Mouse (Mus musculus) gonadal fat pad, adult 2 months (tissue): ENCODE data around the gene Ninl. TPM values are rescaled to one million over a fixed set of nuclear protein-coding genes. Genes with fewer than 3 reads are reported as not detected.
A peak's percentile ranks its signal among the peaks of the same experiment; 100 is the strongest.

Experiments
- DNase-seq: peaks from one replicate; pipeline ENCODE4 v3.0.0-alpha.2; 2012; ENCODE audit warnings: low read depth
- polyA plus RNA-seq: library from polyadenylated mRNA; depleted of rRNA; stranded (reverse); fragments of >200 nt; gene quantifications from 2 replicates; pipeline ENCODE4 v1.2.3, GENCODE M21; 2012; rRNA removed

Gene Ninl
- polyA plus RNA-seq, result 2.2 and 2.4 TPM in 2 replicates

DNA sequence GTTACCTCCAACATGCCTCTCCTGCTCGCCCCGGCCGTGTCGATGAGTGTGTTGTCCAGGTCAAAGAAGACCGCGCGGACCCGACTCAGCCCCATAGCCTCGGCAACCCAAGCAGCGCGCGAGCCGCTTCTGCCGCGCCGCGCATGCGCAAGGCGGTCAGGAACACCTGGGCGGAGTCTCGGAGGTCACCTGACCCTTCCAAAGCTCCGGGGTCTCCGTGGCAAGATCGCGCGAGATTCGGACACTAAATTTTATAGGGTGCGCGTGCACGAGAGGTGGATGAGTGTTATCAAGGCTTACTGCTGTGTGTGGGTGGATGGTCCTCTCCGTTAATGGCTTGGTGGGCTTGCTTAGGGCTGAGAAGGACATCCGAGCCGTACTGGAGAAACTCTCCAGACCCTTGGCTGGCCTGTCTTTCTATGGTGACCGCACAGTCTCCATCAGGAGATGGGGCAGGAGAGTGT lies at the start of gene Ninl, which contains the start of gene Nanp:
Gene Ninl, minus strand, starts transcription at position 151 of the 464 bp plus-strand sequence.
Gene Nanp, minus strand, starts transcription at position 167 of the 464 bp plus-strand sequence.
- DNase-seq, result peak; percentile 37

DNA sequence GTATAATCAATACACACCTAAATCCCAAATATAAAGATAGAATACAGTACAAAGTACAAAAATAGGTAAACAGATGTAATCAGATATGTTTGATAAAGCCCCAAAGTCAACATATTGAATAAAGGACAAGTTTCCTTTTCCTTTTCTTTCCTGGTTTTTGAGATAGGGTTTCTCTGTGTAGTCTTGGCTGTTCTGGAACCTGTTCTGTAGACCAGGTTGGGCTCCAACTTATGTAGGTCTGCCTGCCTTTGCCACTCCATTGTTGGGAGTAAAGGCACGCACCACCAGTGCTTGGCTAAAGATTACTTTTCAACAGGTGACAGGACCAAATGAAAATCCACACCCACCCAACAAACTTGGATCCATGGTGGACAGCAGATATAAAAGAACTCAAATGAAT lies 17.5 kb upstream of the Ninl start:
- no peak for DNase-seq

DNA sequence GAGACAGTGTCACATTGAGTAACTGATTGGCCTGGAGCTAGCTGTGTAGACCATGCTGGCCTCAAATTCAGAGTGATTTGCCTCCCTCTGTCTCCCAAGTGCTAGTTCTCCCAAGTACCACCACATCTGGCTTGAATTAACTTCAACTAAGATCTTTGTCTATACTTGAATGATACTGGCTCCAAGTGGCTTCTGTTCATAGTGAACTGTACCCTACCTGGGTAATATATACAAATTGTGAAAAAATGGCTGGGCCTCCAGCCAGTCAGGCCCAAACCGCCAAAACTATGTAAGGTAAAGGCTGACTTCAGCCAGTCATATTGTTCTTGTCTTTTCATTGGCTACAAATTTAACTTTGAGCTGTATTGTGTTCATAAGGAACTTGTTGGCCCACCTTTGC lies 1.2 kb upstream of the Ninl start:
- no peak for DNase-seq

DNA sequence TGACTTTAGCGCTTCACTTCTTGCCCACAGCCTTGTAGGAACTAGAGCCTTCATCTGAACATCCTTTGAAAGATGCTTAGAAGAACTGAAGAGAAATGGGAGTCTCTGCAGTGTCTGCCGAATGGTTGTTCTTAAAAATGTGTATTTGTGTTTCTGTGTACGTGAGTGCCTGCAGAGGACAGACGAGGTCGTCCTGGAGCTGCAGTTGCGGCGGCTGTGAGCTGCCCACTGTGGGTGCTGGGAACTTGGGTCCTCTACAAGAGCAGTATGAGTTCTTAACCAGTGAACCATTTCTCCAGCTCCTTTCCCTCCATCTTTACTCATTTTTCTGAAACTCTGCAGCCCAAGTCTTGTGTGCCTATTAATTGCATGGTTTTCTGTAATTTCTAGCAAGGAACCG lies 544 bp upstream of the Ninl start:
- no peak for DNase-seq

DNA sequence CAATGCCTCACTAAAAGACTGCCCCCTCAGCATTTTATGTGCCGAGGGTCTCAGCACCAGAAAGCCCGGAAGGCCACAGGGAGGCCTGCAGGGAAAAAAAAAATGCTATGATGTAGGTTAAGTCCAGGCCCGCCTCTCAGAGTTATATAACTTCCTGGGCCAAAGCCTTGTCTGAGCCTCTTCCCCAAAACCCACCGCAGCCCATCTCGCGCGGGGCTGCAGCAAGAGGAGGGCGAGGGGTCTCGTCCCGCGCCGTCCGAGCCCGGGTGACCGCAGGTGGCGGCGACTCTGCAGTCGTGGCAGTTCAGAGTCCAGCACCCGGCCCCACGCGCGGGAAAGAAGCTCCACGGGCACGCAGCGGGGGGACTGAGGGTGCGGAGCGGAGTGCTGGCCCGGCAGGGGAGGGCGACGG lies 365 bp downstream of the Ninl start:
- DNase-seq, result no peak

DNA sequence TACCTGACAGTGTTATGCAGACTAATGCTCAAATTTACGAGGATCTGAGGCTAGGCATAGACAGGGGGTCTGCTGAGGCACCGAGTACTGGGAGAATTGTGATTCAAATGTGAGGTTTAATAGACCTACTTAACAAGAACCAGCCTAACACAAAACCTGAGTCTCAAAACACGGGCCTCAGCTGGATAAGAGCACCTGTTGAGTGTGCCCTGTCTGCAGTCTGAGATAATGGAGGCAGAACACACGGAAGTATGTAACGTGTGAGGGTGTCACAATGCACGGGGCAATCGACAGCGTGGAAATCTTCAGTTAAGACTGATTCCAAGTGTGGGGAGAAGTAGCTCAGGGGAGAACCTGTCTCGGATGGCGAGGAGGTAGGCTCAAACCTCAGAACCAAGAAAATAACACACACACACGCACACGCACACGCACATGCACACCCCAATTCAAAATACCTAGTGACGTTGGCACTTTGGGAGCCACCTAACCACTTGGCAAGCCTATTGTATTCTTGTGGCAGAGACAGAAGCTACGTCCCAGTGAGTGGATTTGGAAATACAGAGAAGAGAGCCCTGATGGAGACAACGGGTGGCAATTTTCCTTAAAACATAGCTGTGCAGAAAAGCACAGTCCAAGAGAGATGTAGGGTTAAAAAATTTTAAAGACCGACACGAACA lies 1.2 kb downstream of the Ninl start:
- DNase-seq, result no peak

DNA sequence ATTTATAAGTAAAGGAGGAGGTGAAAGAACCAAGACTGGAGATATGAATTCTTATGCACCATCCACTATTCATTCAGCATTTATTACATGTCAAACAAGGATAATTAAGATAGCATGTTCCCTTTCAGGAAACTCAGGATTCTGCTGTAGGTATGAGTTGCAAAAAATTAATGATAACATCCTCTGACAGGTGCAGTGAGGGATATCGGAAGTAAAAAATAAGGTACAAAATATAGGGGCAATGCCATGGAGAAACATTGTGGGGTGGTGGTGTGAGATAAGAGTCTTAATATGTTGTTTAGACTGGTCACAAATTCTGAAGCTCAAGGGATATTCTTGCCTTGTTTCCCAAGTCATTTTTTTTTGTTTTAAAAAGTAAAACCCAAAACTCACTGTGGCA lies 1.9 kb downstream of the Ninl start:
- no peak for DNase-seq

DNA sequence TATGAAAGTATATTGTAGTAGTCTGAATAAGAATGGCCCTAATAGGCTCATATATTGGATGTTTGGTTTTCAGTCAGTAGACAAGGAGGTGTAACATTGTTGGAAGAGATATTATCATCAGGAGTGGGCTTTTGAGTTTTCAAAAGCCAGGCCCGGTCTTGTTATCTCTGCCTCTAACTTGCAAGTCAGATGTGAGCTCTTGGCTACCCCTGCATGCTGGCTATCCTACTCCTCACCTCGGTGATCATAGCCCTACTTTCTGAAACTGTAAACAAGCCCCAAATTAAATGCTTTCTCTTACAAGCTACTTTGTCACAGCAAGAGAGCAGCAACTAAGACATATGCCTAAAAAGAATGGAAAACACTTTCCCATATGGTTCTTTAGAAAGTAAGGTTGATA lies 2.5 kb downstream of the Ninl start:
- no peak for DNase-seq

DNA sequence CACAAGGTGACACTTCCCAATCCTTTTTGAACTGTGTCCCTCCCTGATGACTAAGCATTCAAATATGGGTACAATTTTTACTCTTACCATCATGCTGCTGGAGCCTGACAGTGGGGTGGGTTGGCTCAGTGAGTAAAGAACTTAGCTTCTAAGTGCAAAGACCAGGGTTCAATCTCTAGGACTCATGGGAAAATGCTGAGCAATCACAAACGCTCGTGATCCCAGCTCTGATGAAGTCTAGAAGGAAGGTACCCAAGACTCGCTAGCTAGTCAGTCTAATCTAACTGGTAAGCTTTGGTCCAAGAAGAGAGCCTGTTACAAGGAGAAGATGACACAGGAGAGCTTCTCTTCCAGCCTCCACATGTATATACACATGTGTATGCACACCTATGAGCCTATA lies 4.7 kb downstream of the Ninl start:
- DNase-seq, result no peak

DNA sequence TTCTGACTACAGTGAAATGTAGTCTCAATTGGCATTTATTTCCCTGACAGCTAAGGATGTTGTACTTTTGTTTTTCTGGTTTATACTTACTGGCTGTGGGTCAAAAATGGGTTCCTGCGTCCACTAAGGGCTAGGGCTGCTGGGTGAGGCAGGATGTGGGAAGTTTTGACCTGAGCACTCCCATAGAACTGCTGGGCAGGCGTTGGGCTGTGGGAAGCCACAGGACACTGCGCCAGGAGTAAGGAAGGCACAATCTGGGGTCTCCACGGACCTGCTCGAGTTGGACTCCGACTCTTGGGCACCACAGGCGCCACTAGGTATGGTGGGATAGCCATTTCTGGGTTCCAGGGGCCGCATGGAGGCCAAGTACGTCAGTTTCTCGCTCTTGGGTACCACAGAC lies 18.0 kb downstream of the Ninl start:
- DNase-seq, result no peak

DNA sequence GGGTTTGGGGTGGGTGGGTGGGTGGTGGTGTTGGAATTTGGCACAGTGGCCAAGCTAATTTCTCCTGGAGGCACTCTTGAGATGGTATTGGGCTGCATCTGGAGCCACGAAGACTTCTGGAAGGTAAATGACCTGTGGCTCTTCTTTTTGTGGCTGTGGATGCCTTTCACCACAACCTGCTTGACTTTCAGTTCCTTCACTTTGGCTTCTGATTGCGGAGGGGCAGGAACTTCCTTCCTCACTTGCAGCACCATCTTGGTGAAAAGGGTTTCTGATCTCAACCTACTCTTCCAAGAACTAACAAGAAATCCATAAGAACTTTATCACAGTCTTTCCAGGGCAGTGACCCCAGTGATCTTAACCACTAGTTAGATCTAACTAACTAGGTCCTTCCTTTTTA lies 23.9 kb downstream of the Ninl start:
- DNase-seq, result no peak

DNA sequence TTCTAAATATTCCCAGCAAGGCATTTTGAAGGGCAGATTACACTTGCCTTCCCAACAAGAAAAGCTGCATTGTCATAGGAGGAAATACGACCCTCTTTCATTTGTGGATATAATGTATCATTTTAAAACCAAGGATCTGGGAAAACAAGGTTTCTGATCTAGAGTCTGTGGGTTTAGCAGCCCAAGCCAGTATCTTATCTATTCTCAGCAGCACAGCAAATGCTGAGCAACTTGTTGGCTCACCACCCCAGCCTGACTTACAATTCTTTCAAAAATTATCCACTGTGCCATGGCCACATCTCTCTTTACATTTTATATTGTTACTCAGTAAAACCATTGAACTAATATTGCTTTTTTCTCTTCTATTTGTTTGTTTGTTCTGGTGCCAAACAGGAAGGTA lies 27.9 kb downstream of the Ninl start:
- DNase-seq, result no peak

DNA sequence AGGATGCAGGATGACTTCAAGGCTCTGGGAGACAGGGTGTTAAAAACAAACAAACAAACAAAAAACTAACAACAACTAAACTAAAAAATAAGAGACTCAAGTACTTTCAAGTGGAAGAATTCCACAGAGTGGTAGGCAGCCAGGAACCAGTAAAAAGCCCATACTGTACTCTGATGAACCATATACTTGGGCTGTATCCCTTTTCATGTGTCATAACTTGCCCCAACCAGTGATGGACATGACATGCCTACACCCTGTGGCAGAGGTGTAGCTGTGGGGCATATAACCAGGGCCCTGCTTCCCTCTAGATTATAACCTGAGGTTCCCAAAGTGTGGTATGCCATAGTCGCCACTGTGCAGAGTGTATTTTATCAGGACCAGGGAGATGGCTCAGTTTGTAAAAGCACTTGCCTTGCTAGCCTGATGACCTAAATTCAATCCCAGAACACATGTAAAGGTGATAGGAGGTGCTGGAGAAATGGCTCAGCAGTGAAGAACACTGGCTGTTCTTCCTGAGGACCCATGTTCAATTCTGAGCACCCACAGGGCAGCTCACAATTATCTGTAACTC lies 29.6 kb downstream of the Ninl start:
- DNase-seq, result no peak

DNA sequence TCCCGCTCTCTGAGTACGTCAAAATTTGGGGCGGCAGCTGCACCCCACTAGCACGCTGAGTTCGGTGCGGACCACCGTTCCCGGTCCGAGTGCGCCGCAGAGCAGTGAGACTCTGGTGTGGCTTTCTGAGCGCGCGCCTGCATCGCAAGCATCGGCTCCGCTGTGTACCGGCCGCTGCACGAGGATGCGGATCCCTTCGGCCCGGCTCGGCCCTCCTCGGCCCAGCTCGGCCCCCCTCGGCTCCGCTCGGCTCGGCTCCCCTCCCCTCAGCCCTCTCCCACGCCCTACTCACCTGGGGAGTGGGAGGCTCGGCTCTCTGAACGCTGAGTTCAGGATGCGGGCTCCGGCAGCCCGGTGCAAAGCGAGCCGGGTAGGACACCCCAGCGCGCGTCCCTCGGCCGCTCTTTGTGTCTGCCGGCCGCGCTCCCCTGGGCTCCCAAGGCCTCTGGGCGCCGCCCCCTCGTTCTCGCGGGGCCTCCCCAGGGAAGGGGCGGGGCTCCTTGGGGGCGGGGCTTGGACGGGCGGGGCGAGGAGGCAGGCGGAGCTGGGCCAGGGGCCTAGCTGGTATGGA lies 30.2 kb downstream of the Ninl start:
- DNase-seq, result no peak

DNA sequence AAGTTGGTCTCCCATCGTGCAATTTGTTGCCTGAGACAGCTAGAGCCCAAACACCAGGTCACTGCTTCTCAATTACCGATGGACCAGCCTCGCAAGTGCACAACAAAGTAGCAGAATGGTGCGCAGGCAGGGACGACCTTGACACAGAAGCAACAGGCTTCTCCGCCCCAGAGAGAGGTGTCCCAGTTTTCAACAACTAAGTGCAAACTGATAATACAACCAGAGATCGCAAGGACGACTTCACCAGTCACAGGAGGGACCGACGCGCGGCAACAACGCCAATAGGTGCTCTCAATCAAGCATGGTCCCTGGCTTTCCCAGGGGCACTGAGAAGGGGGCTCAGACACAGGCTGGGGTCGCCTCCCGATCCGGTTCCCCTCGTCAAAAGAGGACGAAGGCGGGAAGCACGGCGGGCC lies 30.7 kb downstream of the Ninl start:
- DNase-seq, result no peak

DNA sequence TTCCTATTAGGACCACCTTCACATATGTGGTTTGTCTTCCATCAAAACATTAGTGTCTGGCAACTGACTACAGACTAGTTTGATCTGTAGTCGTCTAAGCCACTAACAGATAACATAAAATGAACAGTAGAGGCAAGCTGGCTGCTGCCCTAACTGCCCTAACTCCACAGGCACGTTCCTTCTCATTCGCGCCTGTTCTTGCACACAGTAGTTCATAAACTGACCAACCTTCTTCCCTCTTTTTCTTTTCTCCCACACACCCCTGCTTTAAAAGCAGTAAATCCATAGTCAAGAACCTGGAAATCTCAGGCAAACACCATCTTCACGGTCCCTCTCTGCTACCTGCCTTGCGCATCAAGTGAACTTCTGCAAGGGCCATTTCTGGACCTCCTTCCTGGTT lies 31.2 kb downstream of the Ninl start:
- DNase-seq, result no peak

DNA sequence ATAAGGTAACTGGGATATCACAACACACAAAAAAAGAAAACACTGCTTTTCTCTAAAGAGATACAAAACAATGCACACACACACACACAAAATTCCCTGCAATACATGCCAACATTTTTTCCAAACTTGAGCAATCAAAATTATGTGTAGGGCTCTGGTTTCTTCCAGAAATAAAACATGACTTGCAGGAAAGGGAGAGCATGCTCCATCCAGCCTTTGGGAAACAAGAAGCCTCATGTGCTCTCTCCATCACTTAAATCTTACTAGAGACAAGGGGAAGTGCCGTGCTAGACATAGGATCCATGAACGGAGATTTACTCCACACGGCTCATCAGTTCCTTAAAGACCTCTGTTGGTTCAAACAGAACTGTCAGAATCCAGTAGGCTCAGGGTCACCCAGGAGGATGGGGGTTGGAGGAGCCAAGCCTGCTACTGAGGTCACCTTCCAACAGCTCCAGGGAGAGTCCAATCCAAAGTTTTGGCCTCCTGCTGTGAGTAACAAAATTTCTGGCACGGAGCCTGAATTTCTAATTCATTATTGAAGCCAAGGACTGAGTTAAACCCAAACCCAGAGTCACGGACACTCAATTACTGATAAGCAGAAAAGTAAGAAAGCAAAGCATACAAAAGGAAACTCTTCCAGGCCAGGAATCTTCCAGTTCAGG lies 32.8 kb downstream of the Ninl start:
- no peak for DNase-seq

DNA sequence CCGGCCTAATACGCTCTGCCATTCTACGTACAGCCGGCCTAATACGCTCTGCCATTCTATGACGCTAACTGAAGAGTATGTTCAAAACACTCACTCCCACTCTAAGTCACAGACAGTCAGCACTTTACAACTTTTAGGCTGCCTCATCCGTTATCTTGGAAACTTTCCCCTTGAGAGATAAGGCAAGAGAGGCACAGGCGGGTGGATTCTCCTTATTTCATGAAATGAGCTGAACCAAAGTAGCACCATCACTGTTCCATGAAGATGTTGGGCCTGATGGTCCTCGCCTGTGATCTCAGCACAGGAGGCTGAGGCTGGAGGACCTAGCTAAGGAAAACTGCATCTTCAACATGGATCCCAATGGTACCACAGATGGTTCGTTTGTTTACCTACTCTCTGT lies 34.8 kb downstream of the Ninl start:
- DNase-seq, result no peak

DNA sequence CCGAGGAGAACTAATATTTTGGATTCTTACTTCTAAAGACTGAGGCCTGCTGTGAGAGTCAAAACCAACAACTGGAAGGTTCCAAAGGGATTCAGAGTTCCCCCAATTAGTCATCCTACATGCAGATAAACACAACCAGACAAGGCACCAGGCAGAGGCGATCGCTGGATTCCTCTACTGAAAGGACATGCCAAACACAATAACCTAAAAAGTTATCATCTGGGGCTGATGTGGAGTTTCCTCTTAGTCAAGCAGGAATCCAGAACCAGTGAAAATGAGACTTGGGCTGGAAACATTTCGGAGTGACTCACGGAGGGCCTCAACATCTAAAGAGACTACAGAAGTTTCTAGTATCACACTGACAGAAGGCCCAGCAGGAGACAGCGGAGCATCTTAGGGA lies 35.4 kb downstream of the Ninl start:
- DNase-seq, result no peak

DNA sequence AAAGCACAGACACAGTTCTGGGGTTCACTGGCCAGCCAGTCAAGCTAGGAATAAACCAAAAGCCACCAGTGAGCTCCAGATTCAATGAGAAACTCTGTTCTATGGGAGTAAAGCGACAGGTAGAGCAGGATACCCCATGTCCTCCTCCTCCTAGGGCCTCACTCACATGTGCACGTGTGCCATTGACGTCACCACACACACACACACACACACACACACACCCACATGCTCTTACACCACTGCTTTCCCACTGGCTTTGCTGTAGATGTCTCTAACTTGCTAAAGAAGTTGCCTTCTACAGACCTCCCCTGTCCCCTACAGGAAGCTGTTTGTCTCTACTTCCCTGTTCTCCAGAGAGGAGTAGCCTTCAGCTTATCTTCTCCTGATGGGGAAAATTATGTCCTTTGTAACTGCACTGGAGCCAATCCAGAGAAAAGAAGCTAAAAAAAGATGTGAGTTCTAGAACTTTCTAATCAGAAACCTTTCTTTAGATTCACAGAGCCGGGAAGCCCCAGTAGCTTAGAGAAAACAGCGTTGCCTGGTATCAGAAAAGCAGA lies 37.5 kb downstream of the Ninl start:
- no peak for DNase-seq

DNA sequence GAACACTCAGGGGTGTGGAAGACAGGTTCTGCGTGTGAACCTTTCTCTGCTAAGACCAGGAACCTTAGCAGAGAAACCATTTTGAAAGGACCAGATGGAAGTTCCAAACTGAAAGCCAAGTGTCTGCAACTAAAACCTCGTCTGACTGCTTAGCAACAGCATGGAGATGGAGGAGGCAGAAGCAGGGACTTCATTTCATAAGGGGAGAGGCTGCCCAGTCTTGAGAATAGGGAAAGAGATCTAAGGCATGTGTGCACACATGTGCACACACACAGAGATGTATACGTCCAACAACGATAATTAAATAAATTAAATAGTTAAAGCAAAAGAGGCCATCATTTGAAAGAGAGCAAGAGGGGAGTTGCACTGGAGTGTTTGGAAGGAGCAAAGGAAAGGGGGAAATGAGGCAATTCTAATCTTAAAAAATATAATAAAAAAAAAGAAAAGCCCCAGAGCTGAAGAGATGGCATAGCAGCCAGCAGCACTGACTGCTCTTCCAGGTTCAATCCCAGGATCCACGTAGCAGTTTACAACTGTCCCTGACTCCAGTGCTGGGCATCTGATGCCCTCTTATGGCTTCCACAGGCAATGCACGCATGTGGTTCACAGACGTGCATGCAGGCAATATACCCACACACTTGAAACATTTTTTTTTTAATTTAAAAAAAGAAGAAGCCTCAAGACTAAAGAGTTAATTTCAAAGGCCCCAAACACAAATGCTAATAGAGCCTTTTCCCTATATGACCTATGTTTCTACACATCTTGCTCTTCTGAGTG lies 38.6 kb downstream of the Ninl start:
- DNase-seq, result no peak

DNA sequence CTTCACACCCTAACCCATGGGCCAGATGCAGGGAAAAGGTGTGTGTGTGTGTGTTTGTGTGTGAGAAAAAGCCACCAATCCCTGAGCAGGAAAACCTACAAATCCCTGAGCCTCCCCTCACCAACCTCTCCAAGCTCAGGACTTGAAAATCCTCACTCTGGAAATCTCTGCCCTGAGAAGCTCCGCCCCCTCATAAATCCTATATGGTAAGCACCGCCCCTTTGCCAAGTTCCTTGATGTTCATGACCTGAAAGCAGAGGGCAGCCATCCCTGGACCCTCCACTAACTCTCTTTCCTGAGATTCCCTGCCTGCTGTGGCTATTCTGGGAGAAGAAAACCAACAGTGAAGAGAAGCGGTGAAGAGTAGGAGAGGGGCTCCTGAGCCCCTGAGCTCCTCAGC lies 40.2 kb downstream of the Ninl start:
- DNase-seq, result no peak
